Mouse (Mus musculus) myocyte (in vitro differentiated cells): ENCODE measurements around the gene Neurog1.

ENCODE experiments used
- MAX ChIP-seq: IDR thresholded peaks from one replicate; pipeline ENCODE4 v1.6.1; 2011; ENCODE audit warnings: low read depth, mild to moderate bottlenecking, control low read depth
- MYOD1 ChIP-seq, 3 experiments: IDR thresholded peaks; one replicate each; pipeline ENCODE4 v1.6.1; 2011; ENCODE audit warnings: control low read depth in 2 of 3, low read depth in 2 of 3, mild to moderate bottlenecking in 2 of 3, moderate library complexity in 1 of 3; ENCODE audit not compliant: insufficient read length in 2 of 3, control insufficient read depth in 1 of 3
- POLR2A ChIP-seq: IDR thresholded peaks from one replicate; pipeline ENCODE4 v1.6.1; 2011; ENCODE audit warnings: low read depth, mild to moderate bottlenecking, control low read depth, moderate library complexity; ENCODE audit not compliant: insufficient read length
- POLR2AphosphoS2 ChIP-seq: IDR thresholded peaks from one replicate; pipeline ENCODE4 v1.6.1; 2011; ENCODE audit warnings: low read depth, control low read depth; ENCODE audit not compliant: insufficient read length
- REST ChIP-seq: IDR thresholded peaks from one replicate; pipeline ENCODE4 v1.6.1; 2011; ENCODE audit warnings: mild to moderate bottlenecking, control low read depth, moderate library complexity; ENCODE audit not compliant: insufficient read depth, insufficient read length
- TCF12 ChIP-seq: IDR thresholded peaks from one replicate; pipeline ENCODE4 v1.6.1; 2011; ENCODE audit warnings: mild to moderate bottlenecking, control low read depth; ENCODE audit not compliant: poor library complexity, insufficient read depth, severe bottlenecking
- USF1 ChIP-seq: IDR thresholded peaks from one replicate; pipeline ENCODE4 v1.6.1; 2011; ENCODE audit warnings: low read depth, mild to moderate bottlenecking, control low read depth, moderate library complexity

DNA sequence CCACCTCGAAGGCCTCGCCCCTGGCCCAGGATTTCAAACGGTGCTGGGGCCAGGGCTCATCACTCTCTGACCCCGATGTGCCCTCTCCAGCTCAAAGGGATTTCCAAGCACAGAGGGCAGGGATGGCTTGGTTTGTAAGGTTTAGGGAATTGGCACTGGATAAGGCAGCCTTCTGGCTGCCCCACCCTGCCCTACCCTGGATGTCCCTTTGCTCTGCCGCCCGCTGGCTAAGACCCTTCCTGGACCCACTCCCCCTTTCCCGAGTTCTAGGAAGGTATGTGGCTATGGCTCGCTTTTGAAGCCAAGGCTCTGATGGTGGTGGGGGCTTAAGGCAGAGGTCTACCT is 42.9 kb downstream of the Neurog1 start:
- TF ChIP-seq POLR2AphosphoS2, result no peak
- no peak for TF ChIP-seq MYOD1 (IDR thresholded peaks at IDR 0.05; ENCODE audit: control insufficient read depth in 1 of 3, insufficient read length in 2 of 3, low read depth in 2 of 3)
- TF ChIP-seq POLR2A, result no peak
- TF ChIP-seq TCF12, result no peak
- no peak for TF ChIP-seq REST
- TF ChIP-seq MAX, result no peak
- no peak for TF ChIP-seq USF1
